Mouse (Mus musculus): ENCODE data around the gene Cdh7. TPM values are rescaled to one million over a fixed set of nuclear protein-coding genes. Genes with fewer than 3 reads are reported as not detected.
"Not testable (repeated sequence)": the region's sequence is repeated elsewhere in the genome, so short reads cannot be mapped to it uniquely, and the experiment has no call there.

Gene Cdh7
- polyA plus RNA-seq, 1 experiment from 2014 or later = 12.0 TPM

DNA sequence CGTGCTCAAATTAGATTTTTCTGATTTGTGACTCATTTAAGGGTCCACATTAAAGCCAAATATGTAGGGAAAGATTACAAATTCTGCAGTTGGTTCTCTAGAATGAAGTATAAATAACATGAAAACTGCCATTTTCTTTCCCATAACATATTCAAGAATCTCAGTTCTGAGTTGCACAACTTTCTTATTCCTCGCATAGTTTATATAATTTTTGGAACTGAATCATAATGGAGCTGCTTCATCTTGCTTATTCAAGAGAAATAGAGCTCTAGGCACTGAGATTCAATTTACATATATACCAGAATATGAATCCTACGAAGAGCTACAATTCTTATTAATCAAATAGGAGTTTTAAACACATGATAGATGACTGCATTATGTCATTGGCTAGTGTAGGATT, 22.8 kb downstream of the Cdh7 start:
- H3K9me3 ChIP-seq = no peaks in the 10 kb centered on the region
- H3K4me3 ChIP-seq = no peak overlapping the region
- H3K4me2 ChIP-seq = no peak overlapping the region
- ATAC-seq (ENCODE audit: low read depth) = no peak
- H3K27ac ChIP-seq (replicated peaks) = no peak overlapping the region
- H3K4me1 ChIP-seq (replicated peaks) = no peaks in the 10 kb centered on the region
- WGBS = 85% methylated on average over 3 of the region's 3 CpGs
- no peaks in the 10 kb centered on the region for H3K27me3 ChIP-seq
- no peaks in the 10 kb centered on the region for H3K36me3 ChIP-seq
- H3K9ac ChIP-seq = no peak overlapping the region

DNA sequence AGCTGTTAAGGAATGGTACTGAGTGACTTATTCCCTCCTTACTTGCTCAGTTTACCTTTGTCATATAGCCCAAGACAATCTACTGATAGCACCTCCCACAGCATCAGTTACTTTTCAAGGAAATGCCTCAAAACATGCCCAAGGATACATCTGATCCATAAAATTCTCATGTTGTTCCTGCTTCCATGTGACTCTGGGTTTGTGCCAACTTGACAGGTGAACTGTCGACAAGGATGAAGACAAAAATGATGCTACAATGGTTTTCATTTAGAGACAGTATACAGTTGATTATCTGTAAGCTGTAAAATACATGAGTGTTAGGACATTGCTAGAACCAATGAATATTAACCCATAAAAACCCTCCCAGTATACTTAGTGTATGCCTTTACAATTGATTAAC, 29.9 kb downstream of the Cdh7 start:
- Histone ChIP-seq H3K4me3 (no peak overlapping the region), H3K4me1 (replicated peaks) (no peaks in the 10 kb centered on the region), H3K36me3 (no peaks in the 10 kb centered on the region), H3K27me3 (no peaks in the 10 kb centered on the region), H3K9me3 (no peaks in the 10 kb centered on the region), H3K4me2 (no peak overlapping the region), H3K9ac (no peak overlapping the region), H3K27ac (replicated peaks) (no peak overlapping the region)
- ATAC-seq (ENCODE audit: low read depth) = no peak
- WGBS = 87% methylated on average over 1 of the region's 1 CpGs

DNA sequence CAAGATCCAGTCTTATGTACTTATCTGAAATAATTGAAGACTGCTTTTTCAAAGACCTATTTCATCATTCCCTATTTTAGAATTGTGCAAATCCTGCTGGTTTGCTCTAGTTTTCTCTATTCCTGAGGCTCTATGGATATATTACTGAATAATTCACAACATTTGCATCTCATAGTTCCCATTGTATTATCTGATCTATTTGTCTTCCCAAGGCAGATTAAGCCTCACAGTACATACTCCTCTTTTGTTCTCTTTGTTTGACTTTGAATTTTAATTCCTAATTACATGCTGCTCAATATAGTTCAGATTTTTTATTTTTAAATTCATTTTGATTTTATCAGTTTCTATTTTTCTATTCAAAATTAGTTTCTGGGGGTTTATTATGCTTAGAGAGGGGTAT, 74.1 kb downstream of the Cdh7 start:
- ATAC-seq (ENCODE audit: low read depth) = no peak
- Histone ChIP-seq H3K27me3 (no peaks in the 10 kb centered on the region), H3K9ac (no peak overlapping the region), H3K27ac (replicated peaks) (no peak overlapping the region), H3K36me3 (no peaks in the 10 kb centered on the region), H3K4me1 (replicated peaks) (no peaks in the 10 kb centered on the region), H3K4me3 (no peak overlapping the region), H3K9me3 (no peaks in the 10 kb centered on the region), H3K4me2 (no peak overlapping the region)

DNA sequence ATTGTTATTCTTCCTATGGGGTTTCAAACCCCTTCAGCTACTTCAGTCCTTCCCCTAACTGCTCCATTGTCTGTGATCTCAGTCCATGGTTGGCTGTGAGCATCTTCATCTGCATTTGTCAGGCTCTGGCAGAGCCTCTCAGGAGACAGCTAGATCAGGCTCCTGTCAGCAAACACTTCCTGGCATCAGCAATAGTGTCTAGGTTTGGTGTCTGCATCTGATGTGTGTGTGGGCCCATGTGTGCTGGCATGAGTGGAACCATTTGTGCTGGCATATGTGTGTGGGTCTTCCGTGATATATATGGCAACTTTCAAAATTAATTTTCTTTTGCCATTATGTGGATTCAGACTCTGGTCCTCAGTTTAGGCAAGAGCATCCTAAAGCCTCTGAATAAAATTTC, 85.2 kb downstream of the Cdh7 start:
- WGBS = 96% methylated on average over 1 of the region's 1 CpGs

DNA sequence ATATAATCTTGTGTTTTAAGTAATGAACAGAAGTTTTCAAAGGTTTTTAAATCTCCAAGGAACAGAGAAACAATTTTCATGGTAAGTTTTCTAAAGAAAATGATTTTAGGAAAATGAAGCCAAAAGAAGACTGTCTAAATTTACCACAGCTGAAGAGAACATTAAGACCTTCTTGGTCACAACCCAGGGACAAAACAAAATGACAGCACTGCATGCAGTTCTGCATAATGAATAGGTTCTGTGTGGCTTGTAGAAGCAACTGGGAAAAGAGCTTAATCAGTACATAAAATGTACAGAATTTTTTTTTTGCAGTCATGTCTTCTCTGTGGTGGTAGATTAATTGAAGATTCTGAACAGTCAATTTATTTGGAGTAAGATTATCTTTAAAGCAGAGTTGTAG, 96.2 kb downstream of the Cdh7 start:
- no peaks in the 10 kb centered on the region for H3K36me3 ChIP-seq
- no peak overlapping the region for H3K27ac ChIP-seq (replicated peaks)
- H3K9ac ChIP-seq = no peak overlapping the region
- H3K4me1 ChIP-seq (replicated peaks) = no peaks in the 10 kb centered on the region
- H3K4me3 ChIP-seq = no peak overlapping the region
- no peaks in the 10 kb centered on the region for H3K9me3 ChIP-seq
- H3K27me3 ChIP-seq = no peaks in the 10 kb centered on the region
- no peak for ATAC-seq (ENCODE audit: low read depth)
- no peak overlapping the region for H3K4me2 ChIP-seq

More for the DNA sequence above, 85.2 kb downstream of the Cdh7 start:
- Histone ChIP-seq H3K27ac (replicated peaks) (no peak overlapping the region), H3K27me3 (no peaks in the 10 kb centered on the region), H3K4me3 (no peak overlapping the region), H3K9me3 (no peaks in the 10 kb centered on the region), H3K4me1 (replicated peaks) (no peaks in the 10 kb centered on the region), H3K4me2 (no peak overlapping the region), H3K9ac (no peak overlapping the region), H3K36me3 (no peaks in the 10 kb centered on the region)
- no peak for ATAC-seq (ENCODE audit: low read depth)

- no peaks in the 10 kb centered on the region for H3K9me3 ChIP-seq
- ATAC-seq (ENCODE audit: low read depth) = no peak
These were observed 135.8 kb downstream of the Cdh7 start for GRCm38 (mm10) chr1:110118071-110118470.

GRCm38 (mm10) chr1:110118862-110119261, 136.6 kb downstream of the Cdh7 start:
- Histone ChIP-seq H3K9ac (no peak overlapping the region), H3K27ac (replicated peaks) (no peak overlapping the region), H3K4me2 (no peak overlapping the region), H3K27me3 (no peaks in the 10 kb centered on the region), H3K36me3 (no peaks in the 10 kb centered on the region), H3K4me1 (replicated peaks) (no peaks in the 10 kb centered on the region), H3K4me3 (no peak overlapping the region), H3K9me3 (no peaks in the 10 kb centered on the region)
- WGBS = 35% methylated on average over 1 of the region's 1 CpGs
- no peak for ATAC-seq (ENCODE audit: low read depth)

More at GRCm38 (mm10) chr1:110118071-110118470, 135.8 kb downstream of the Cdh7 start:
- WGBS = 69% methylated on average over 1 of the region's 1 CpGs
- no peaks in the 10 kb centered on the region for H3K36me3 ChIP-seq
- H3K9ac ChIP-seq = no peak overlapping the region
- no peaks in the 10 kb centered on the region for H3K27me3 ChIP-seq
- no peak overlapping the region for H3K4me2 ChIP-seq
- H3K4me1 ChIP-seq (replicated peaks) = no peaks in the 10 kb centered on the region
- H3K27ac ChIP-seq (replicated peaks) = no peak overlapping the region
- H3K4me3 ChIP-seq = no peak overlapping the region

DNA sequence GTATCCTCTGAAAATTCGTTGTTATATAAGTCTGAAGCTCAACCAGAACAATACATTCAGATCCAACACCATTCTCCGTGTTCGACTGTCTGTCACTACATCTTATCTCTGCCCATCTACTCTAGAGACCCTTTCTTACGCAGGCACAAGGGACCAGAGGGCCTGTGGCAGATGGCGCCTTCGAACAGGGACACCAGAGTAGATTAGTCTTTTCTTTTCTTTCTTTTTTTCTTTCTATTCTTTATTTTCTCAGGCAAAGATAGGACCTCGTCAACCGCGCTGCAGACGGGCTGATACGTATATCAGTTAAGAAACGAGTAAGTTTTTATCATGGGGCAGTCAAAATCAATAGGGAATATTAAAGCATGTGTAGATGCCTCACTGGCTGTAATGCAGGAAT, 189.2 kb downstream of the Cdh7 start:
- not testable (repeated sequence) for H3K9ac ChIP-seq; H3K4me1 ChIP-seq (replicated peaks); H3K4me3 ChIP-seq; H3K4me2 ChIP-seq; H3K9me3 ChIP-seq; H3K27me3 ChIP-seq; ATAC-seq (ENCODE audit: low read depth); H3K36me3 ChIP-seq; H3K27ac ChIP-seq (replicated peaks)
- 89% methylated on average over 6 of the region's 12 CpGs for WGBS

Data from neural tube, embryonic 13.5 days (tissue).